Mouse (Mus musculus): ENCODE data around the gene Abcd2.

The Abcd2 gene

DNA sequence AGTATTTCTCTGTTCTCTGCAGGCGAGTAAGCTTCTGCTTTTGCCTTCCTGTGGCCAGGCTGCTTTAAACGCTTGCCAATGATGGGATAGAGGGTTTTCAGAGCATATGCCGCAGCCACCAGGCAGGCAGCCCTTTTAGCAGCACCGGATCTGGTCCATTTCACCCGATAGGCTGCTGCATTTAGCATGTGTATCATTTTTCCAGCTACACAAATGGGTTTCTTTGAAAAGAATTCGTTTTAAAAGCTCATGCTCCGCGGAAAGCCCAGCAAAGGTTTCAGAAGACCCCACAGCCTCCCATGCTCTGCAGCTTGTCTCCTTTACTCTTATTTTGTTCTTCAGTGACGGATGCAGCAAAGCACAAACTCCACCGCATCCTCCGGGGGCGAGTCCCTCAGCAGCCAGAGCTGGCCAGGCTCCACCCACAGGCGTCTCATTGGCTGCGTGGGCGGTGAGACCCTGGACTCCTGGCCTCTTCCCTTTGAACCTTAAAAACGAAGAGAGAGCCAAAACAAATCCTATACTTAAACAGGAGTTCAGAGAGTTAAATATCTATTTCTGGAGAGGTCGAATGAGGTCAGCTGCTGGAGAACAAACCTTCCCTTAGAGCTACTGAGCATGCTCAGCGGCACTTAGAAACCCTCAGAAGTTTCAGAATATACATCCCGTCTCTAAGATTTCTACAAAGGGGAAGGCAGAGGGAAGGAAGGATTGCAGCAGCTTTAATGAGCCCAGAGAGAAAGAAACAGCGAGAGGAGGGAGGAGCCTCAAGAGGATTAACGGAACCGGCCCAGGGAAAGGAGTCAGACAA is at the start of gene Abcd2:
Gene Abcd2, minus strand, starts transcription at position 388 of the 811 bp plus-strand sequence.
- peak; percentile 89 for DNase-seq

DNA sequence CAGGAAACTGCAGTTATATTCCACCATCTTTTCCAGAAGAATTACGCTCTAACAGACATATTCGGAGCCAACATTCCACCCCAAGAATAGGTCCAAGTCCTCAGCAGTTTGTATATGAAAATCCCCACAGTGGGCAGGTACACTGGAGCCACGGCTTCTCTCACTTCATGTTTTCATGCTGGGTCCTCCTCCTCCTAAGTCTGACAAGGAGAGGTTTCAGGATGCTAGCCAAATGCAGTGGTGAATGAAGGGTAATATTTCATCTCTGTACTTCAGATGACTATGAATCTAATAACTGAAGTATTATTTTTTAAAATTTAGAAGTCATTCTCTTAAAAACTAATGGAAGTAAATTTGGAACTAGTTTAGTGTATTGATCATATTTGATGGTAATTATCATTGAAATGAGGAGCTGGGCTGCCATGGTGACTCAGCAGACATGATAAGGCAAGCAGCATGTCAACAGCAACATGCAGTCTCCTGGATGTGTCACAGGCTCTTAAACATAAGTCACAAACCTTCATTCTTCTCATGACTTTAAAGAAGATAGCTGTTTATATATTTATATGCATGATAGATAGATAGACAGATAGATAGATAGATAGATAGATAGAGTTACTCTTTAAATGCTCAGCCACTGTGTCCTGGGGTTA is 49.2 kb upstream of the Abcd2 start:
- no peak for DNase-seq

DNA sequence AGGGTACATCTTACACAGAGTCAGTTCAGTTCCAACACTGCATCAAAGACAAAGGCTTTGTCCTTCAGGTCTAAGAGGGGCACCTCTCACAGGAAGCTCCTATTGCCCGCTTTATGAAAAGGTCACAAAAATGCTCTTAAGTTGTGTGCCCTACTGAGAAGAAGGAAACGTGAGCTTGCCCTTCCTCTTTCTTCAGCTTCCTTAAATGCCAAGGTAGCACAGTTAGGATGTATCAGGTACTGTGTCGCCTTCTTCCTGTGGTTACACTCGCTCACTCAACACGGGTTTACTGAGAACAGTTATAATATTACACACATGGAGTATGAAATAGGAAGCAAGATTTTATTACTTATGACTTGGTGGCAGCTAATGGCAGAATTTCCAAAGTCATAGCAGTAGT is 45.7 kb upstream of the Abcd2 start:
- no peak for DNase-seq

DNA sequence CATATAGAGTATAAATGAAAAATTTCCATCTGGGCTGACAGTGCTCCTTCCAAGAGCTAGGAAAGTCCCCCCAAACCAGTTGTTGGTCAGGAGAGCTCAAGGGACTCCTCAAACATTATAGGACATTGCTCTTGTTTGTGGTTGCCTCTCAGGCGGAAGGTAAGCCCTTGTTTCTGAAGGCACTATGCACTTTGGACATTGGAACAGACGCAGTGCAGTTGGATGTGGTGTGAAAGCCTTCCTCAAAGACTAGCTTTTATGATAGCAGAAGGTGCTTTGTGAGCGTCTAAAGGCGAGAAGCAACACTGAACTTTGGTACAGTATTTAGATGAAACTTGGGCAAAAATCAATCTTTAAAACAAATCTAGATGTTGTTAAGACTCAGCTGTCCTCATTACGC is 14.9 kb upstream of the Abcd2 start:
- DNase-seq, result no peak

DNA sequence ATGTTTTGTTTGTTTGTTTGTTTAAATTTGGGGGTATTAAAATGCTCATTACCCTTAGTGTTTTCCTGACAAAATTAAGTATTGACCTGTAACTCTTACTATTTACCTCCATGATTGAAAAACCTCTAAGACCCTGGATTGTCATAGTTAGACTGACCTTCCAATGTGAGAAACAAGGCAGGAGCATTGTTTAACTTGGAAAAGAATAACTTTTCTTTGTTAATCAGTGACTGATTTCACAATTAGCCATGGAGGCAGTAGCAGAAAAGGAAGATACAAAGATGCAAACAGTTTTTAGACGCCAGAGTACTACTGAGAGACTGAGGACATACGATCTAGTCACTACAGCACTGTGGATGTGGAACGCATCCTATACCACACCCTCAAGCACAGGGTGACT is 11.9 kb upstream of the Abcd2 start:
- DNase-seq, result no peak

DNA sequence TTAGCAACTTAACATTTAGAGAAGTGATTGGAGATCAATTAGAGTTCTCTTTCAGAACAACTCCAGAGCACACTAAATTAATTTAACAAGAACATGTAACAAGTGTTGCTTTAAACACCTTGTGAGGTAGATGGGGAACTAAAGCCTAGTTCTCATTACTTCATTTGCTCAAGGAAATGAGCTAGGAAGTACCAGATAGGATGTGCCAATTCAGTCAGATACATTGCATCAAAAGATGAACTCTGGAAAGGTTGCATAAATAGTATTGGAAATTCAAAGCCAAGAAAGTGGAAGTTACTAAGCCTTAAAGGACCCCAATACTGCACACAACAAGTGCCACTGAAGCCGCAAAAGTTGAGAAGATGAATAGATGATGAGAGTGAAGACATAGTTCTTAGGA is 10.9 kb upstream of the Abcd2 start:
- no peak for DNase-seq

DNA sequence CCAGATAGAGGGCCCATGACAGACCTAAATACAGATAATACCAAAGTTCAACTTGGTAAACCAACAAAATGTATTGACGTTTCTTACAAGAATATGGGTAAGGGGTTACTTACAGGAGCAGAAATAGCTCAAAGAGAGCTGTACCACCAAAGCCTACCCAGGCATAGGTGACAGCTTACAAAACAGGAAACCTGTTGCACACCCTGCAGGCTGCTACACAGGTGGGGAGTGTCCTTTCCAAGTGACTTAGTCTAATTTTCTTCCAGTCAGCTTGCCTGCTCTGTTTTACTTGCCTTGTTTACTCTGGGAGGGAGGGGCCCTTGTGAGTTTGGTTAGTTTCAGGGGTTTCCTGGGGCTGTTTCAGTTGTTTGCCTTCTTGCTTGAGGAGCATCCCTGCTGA is 9.2 kb upstream of the Abcd2 start:
- DNase-seq, result no peak

DNA sequence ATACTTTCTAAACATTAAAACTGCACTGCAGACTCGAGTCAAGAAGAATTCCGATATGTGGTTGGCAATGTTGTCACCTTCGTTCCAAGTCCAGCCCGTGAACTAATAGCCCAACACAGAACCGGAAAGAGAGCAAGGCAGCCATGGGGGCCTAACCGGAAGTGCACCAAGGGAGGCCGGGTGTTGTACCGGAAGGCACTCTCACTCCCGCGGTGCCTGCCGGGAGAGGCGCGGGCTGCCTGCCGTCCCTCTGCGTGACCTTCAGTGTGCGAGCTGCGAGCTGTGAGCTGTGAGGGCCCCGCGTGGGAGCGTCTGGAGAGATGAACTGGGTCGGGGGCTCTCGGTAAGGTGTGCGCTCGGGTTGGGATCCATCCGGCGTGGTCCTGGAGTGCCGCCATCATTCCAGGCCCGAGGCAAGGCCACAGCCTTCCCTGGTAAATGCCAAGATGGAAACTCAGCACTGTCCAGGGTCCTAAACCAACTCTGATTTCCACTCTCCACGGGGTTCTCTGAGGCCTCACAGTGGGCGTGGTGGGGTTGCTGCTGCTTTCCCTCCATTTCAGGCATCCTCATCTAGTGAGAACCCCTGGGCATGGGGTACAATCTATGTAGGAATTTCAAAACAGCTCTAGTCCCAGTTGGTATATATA is 7.8 kb upstream of the Abcd2 start, which contains the start of gene CN725425:
Gene CN725425, plus strand, starts transcription at position 239 of the 650 bp plus-strand sequence.
- no peak for DNase-seq

DNA sequence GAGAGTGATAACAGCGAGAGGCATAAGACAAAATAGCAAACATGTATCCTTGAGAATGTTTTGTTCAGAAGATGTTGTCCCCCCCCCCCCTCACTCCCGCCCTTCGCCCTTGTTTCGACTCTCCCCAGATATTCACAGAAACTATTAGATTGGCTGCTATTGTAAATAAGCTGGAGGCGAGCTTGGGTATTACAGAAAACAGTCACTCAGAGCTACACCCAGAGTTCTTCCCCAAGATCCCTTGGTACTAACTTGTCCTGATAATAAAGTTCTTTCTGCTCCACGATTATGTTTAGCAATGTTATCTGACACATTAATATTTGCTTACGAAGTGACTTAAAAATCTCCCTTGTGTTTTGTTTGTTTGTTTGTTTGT is 612 bp upstream of the Abcd2 start:
- no peak for DNase-seq

DNA sequence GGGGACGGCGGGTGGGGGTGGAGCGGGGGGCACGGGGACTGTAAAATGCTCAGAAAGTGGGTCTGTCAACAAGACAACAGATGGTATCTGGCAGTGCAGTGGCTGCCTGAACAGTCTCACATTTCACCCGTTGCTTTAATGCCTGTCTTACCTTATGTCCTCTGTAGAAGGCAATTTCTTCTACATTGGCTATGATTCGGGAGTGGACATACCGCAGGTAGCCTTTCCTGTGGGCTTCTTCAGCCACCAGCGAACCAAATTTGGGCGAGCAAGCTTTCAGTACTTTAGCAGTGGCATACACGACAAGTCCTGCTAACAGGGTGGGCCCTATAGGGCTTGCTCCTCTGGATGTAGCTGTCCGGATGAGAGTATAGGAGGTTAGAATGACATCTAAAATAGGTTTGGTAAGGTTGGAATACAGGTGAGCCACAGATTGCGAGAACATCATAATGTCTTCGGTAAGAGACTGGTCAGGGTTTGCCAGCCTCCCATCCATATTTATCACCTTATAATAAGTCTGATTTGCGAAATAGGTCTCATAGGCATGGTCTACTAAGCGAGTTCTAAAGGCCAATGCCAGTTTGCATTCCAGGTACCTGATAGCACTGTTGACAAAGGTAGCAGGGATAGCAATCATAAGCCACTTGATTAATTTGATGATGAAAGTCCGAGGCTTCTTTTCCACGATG is 936 bp downstream of the Abcd2 start:
- DNase-seq, result no peak

DNA sequence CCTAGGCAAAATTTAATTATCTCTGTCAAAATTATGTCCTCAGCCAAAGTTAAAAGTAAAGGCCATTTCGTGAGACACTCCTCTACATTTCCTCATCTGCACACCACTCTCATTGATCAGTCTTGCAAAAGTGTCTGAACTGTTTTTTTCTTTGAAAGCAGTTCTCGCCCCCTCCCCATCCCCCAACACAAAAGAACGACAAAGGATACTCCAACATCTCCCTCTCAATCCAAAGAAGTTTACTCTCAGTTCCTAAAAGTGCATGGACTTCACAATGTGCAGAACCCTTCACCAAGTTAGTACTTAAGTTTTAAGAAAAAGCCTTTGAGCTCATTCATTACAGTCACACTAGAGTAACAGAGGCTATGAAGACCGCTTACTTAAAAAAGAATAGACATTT is 1.6 kb downstream of the Abcd2 start:
- no peak for DNase-seq

DNA sequence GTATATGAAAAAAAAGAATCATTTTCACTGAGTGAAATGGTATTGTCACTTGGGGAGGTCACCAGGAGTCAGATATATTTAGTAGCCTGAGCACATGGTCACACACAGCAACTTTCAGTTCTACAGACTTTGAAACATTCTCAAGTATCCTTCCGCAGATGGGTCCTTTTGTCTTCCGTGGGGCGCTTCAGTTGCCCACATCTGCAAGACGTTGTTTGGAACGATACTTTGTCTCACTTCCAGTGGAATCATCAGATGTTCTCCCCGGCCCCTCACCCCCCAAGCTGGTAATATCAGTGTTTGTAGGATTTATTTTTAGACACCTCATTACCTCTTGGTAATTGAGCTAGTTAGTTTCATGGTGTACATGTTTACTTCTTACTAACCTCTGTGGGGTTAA is 5.2 kb downstream of the Abcd2 start:
- no peak for DNase-seq

DNA sequence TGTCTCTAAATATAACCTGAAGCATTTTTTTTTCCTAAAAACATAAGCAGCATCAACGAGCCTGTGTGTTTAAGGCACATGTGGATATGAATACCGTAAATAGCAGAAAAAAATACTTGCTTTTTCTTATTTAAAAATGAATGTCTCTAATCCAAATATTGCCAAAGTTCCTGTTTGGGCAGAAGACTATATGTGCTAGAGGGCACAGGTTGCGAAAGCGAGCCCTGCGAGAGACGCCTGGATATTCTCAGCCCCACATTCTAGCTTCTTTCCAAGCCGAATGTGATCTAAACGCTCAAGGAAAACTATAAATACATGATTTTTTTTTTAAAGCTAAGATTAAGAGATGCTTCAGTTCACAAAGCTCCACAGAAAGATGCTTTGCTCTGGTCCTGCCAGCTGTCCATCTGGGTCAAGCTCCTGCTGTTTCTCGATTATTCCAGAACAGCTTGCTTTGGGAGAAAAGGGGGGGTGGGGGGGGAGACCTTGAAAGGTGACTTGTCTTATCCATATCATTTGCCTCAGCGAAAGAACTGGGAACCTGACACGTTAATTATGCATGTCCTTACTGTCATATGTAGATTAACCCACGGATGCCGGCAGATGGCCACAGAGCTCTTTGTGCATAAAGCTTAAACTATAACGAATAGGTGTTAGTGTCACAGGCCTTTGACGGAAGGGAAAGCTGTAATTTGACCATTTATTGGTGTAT is 11.5 kb downstream of the Abcd2 start:
- DNase-seq, result no peak

DNA sequence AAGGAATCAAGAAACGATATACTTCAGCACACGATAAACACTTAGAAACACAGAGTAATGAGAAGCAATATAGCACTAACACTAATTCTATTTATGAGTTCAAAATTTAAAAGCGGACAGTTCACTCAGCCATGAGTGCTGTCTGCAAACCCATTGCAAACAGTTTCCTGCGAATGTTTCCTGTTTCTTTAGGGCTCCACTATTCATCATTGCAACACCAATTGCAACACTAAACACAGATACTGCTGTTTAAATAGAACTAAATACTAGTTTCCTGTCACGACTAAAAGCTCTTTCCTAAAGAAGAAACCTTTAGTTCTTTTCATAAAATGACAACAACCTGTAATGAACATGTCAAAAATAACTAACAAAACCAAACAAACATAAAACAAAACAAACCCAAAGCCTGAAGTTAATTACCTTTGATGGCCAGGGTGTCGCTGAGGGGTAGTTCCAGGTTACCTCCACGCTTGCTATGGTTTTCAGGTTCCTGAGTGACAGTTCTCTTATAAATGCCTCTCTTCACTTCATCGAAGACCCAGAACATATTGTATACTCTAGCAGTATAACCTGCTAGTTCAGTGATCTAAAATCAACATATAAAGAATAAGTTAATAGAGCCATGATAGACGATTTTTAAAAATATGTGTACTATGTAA is 12.8 kb downstream of the Abcd2 start:
- DNase-seq, result no peak

DNA sequence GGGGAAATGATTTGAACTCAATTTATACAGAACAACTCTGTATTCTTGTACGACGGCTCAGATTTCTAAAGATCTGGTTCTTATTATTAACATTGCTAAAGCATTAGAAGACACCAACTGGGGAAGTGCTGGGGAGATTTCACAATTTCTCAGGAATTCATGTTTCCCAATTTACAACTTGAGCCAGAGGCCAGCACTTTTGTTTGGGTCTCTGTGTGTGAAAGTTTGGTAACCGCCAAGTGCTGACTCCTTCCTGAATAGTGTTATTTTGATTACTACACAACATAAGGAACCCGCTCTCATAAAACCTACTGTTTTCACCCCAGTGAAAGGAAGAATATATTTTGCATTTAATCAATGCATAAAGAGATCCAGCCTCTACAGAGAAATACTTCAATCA is 19.4 kb downstream of the Abcd2 start:
- peak; percentile 44 for DNase-seq

DNA sequence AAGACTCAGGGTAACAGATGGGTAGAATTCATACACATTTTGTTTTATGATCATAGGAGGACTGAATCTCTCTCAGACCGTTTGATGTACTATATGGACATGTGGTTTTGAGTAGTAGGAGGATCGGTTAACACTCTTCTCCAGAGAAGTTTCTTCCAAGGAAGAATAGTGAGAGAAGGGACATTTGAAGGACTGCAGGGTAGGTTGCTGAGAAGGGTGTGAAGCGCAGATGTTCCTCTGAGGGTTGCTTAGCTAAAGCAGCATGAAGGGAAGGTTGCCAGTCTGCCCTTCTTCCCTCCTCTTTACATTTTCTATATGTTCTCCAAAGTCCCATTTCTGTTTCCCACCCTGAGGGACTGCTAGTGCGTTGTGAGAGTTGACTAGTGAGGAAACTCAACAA is 20.3 kb downstream of the Abcd2 start:
- DNase-seq, result no peak

DNA sequence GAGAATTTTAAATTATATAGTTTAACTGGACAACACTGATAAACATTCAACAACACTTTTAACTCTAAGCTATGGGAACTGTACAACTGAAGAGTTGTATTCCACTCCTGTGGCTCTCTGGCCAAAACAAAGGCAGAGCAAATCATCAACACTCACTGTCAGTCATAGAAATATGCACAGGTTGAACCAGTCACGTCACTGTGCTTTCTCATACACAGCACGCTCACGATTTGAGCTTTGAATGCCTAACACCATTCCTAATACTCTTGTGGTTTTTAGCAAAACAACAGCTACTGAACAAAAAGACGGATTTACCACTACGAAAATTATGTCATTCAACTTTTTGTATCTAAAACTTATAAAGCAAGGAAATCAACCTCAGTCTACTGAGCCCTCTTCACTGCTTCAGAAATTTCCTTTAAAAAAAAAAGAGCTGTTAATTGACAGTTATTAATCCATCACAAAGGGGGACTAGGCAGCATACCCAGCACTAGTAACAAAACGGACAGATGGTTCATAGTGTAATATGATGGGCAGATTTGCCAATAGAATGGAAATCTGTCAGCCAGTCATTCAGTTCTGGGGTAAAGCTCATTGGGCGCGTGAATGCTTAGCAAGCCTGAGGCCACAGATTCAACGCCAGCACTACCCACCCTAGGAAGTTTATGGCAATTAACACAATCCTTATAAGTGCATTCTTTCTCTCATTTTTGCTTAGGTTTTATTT is 20.8 kb downstream of the Abcd2 start:
- DNase-seq, result no peak

DNA sequence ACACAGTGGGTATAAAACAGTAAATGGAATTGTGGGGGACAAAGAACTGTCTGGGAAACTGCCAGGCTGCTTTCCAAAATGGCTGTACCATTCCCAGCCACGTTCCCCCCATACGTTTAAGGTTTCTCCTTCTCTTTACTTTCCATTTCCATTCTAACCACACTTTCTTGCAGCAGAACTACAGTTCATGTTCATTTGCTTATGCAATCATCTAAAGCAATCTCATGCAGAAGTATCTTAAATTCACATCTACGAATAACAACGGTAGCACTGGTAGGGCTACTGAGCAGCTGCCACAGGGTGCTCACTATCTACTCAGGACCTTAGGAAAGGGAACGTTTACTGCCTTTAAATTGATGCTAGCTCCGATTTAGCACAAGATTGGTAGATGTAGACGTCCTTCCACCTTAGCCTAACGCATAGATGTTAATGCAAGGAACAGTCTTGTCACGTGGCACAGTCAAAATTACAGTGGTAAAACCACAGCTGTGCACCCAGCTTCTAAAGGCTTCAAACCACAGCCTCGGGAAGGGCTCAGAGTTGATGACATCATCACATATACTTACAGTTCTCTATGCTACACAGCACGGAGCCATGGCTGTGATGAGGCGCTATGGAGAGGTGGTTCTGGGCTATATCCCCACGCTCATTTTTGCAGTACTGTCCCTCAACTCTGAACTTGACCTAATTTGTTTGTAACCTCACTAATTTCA is 23.6 kb downstream of the Abcd2 start:
- DNase-seq, result no peak

DNA sequence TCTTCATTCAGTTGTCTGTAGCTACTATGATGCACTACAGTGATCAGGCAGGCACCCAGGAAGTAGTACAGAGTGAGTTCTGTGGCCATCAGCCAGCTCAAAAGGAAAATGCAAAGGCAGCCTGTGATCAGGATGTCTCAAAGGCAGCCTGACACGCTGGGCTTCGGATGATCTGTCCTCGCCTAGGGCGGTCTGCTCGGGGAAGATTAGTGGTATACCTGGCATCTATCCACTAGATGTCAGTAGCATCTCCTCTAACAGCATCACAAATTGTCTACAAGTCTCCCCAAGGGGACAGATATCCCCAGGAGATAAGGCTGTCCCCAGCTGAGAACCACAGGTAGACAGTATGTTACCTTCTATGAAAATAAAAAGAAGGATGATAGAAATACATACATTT is 26.6 kb downstream of the Abcd2 start:
- peak; percentile 37 for DNase-seq

DNA sequence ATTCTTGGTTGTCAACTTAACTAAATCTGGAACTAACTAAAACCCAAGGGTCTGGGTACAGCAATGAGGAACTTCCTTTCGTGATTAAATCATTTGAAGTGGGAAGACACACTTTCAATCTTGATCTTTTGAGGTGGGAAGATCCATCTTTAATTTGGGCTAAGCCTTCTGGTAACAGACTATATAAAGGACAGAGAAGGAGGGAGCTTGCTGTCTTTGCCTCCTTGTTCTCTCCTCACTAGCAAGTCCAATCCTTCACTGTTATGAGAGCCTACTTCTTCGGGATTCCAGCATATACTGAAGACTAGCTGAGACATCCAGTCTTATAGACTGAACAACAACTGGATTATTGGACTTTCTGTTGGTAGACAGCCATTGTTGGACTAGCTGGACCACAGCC is 28.1 kb downstream of the Abcd2 start:
- DNase-seq, result no peak

DNA sequence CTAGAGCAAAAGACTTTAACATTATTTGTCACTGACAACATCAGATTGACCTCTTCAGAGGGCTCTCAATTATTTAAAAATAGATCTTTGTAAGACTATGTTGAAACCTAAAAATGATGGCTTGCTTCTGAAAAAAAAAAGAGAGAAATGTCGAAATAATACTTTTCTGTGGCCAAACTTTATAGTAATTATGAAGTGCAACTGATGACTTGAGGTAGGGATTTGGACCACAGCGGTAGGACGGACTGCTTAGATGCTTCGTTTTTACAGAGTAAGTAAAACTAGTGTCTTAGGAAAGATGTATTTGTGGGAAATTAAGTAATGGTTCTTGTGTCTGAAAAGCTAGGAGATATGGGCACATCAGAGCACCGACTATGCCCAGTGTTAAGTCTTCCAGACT is 30.4 kb downstream of the Abcd2 start:
- DNase-seq, result no peak

All from lung, postnatal 10 days (tissue).